Mouse (Mus musculus) layer of hippocampus, adult 9-11 months (tissue): ENCODE measurements around the gene 4931414P19Rik.
"Not testable (repeated sequence)": the region's sequence is repeated elsewhere in the genome, so short reads cannot be mapped to it uniquely, and the experiment has no call there.

Source experiments
- DNase-seq: peaks from one replicate; pipeline ENCODE4 v3.0.0; 2022

The 4931414P19Rik gene

GRCm38 (mm10) chr14:54624976-54625375 is 19.2 kb upstream of the 4931414P19Rik start:
- no peak for DNase-seq

- no peak for DNase-seq
Measured at GRCm38 (mm10) chr14:54623334-54623733, 17.5 kb upstream of the 4931414P19Rik start.

- DNase-seq: no peak
Measured at GRCm38 (mm10) chr14:54621133-54621532, 15.3 kb upstream of the 4931414P19Rik start, which contains the start of gene Psmb11. Gene Psmb11, plus strand, starts transcription at chr14:54621433.

GRCm38 (mm10) chr14:54617897-54618365 is 12.1 kb upstream of the 4931414P19Rik start, which contains the start of gene Psmb5:
Gene Psmb5, minus strand, starts transcription at chr14:54618022.
- peak; percentile 91 for DNase-seq

GRCm38 (mm10) chr14:54617152-54617896 is 11.5 kb upstream of the 4931414P19Rik start:
- DNase-seq: no peak

- DNase-seq: no peak
Measured at GRCm38 (mm10) chr14:54616226-54616825, 10.5 kb upstream of the 4931414P19Rik start.

- not testable (repeated sequence) for DNase-seq
Measured at GRCm38 (mm10) chr14:54614130-54614529, 8.3 kb upstream of the 4931414P19Rik start.

GRCm38 (mm10) chr14:54610648-54611047 is 4.9 kb upstream of the 4931414P19Rik start:
- DNase-seq: peak; percentile 86

GRCm38 (mm10) chr14:54609962-54610361 is 4.2 kb upstream of the 4931414P19Rik start:
- DNase-seq: no peak

- DNase-seq: no peak
Measured at GRCm38 (mm10) chr14:54609245-54609644, 3.5 kb upstream of the 4931414P19Rik start.

GRCm38 (mm10) chr14:54607226-54607625 is 1.4 kb upstream of the 4931414P19Rik start:
- no peak for DNase-seq

GRCm38 (mm10) chr14:54603686-54604085 is 2.1 kb downstream of the 4931414P19Rik start:
- DNase-seq: no peak

GRCm38 (mm10) chr14:54603038-54603654 is 2.6 kb downstream of the 4931414P19Rik start:
- DNase-seq: peak; percentile 97

GRCm38 (mm10) chr14:54602613-54603012 is 3.2 kb downstream of the 4931414P19Rik start:
- DNase-seq: no peak

GRCm38 (mm10) chr14:54601601-54602000 is 4.2 kb downstream of the 4931414P19Rik start:
- DNase-seq: no peak

- no peak for DNase-seq
Measured at GRCm38 (mm10) chr14:54597084-54597483, 8.7 kb downstream of the 4931414P19Rik start.

GRCm38 (mm10) chr14:54594631-54595414 is 11.0 kb downstream of the 4931414P19Rik start:
- peak; percentile 52 for DNase-seq

GRCm38 (mm10) chr14:54594055-54594454 is 11.7 kb downstream of the 4931414P19Rik start:
- no peak for DNase-seq

GRCm38 (mm10) chr14:54592319-54592934 is 13.4 kb downstream of the 4931414P19Rik start:
- DNase-seq: no peak

- no peak for DNase-seq
Measured at GRCm38 (mm10) chr14:54591056-54591455, 14.7 kb downstream of the 4931414P19Rik start.

- DNase-seq: peak; percentile 33
Measured at GRCm38 (mm10) chr14:54583681-54584338, 22.0 kb downstream of the 4931414P19Rik start.

- DNase-seq: no peak
Measured at GRCm38 (mm10) chr14:54582536-54582935, 23.3 kb downstream of the 4931414P19Rik start.
